Mouse (Mus musculus) liver, adult 2 months (tissue): ENCODE results near the gene Pan3. TPM values are rescaled to one million over a fixed set of nuclear protein-coding genes. Genes with fewer than 3 reads are reported as not detected.
A peak's percentile ranks its signal among the peaks of the same experiment; 100 is the strongest.

Experiments used
- DNase-seq: peaks from one replicate; pipeline ENCODE4 v3.0.0-alpha.2; 2011; ENCODE audit warnings: low read depth, low spot score; ENCODE audit errors: extremely low read depth
- H3K27ac ChIP-seq: fragments of 200-500 bp; replicated peaks from 2 replicates; pipeline ENCODE4 v1.5.1; 2012; ENCODE audit warnings: low read depth, mild to moderate bottlenecking, control low read depth, inconsistent platforms, low read length; ENCODE audit not compliant: insufficient read depth
- H3K27me3 ChIP-seq: fragments of 200-500 bp; 2 replicates; pipeline ENCODE4 v1.6.1; 2012; ENCODE audit warnings: mild to moderate bottlenecking, moderate library complexity, low read length, inconsistent platforms; ENCODE audit not compliant: control insufficient read depth, insufficient read depth
- H3K36me3 ChIP-seq: fragments of 200-500 bp; 2 replicates; pipeline ENCODE4 v1.6.1; 2012; ENCODE audit warnings: low read length, inconsistent platforms; ENCODE audit not compliant: control insufficient read depth, insufficient read depth
- H3K4me1 ChIP-seq: fragments of 200-500 bp; 2 replicates; pipeline ENCODE4 v1.6.1; 2011; ENCODE audit warnings: low read length; ENCODE audit not compliant: control insufficient read depth, insufficient read depth
- H3K4me3 ChIP-seq: fragments of 200-500 bp; 2 replicates; pipeline ENCODE4 v1.5.1; 2011; ENCODE audit warnings: low read depth, mild to moderate bottlenecking, control low read depth, low read length, moderate library complexity; ENCODE audit not compliant: insufficient read depth
- H3K79me2 ChIP-seq: fragments of 200-500 bp; 2 replicates; pipeline ENCODE4 v1.6.1; 2012; ENCODE audit warnings: inconsistent platforms, mild to moderate bottlenecking, low read length, moderate library complexity; ENCODE audit not compliant: control insufficient read depth, insufficient read depth
- H3K9ac ChIP-seq: fragments of 200-500 bp; 2 replicates; pipeline ENCODE4 v1.6.1; 2012; ENCODE audit warnings: low read depth, mild to moderate bottlenecking, control low read depth, inconsistent platforms, low read length
- CTCF ChIP-seq: fragments of 200-500 bp; IDR thresholded peaks from 2 replicates; pipeline ENCODE4 v1.5.1; 2011; ENCODE audit warnings: low read depth, low read length, control low read depth
- POLR2A ChIP-seq: fragments of 200-500 bp; IDR thresholded peaks from 2 replicates; pipeline ENCODE4 v1.6.1; 2011; ENCODE audit warnings: low read length, control low read depth; ENCODE audit not compliant: insufficient read depth; ENCODE audit errors: extremely low read depth
- WGBS: fragments of 180-500 bp; shearing (Covaris S2); methylation state at CpG from one replicate; pipeline ENCODE4 v1.1.7; 2018; 5-methylcytosine and 5-hydroxymethylcytosine counted together
- polyA plus RNA-seq: library from polyadenylated mRNA; depleted of rRNA; stranded (reverse); fragments of >200 nt; gene quantifications from 2 replicates; pipeline ENCODE4 v1.2.3, GENCODE M21; 2012
- total RNA-seq: library from RNA; depleted of rRNA; stranded (reverse); fragments of >200 nt; gene quantifications from 2 replicates; pipeline ENCODE4 v1.2.3, GENCODE M21; 2014

Gene Pan3
- total and polyA plus RNA-seq, 2 experiments: 11.6 to 47.1 TPM

- Histone ChIP-seq H3K27me3 (no peaks in the 10 kb centered on the region), H3K36me3 (no peaks in the 10 kb centered on the region), H3K4me1 (no peaks in the 10 kb centered on the region), H3K27ac (no peak overlapping the region), H3K9ac (no peak overlapping the region), H3K79me2 (no peaks in the 10 kb centered on the region), H3K4me3 (no peak overlapping the region)
- no peak for DNase-seq
- TF ChIP-seq POLR2A (no peak), CTCF (no peak)
- WGBS: 76% methylated on average over 7 of the region's 7 CpGs
Measured at GRCm38 (mm10) chr5:147572695-147573094, 142.7 kb downstream of the Pan3 start.

- WGBS: 68% methylated on average over 1 of the region's 1 CpGs
- Histone ChIP-seq H3K4me3 (no peak overlapping the region), H3K27ac (no peak overlapping the region), H3K9ac (no peak overlapping the region), H3K36me3 (no peaks in the 10 kb centered on the region), H3K4me1 (no peaks in the 10 kb centered on the region), H3K79me2 (no peaks in the 10 kb centered on the region), H3K27me3 (no peaks in the 10 kb centered on the region)
- TF ChIP-seq CTCF (no peak), POLR2A (no peak)
- no peak for DNase-seq
Measured at GRCm38 (mm10) chr5:147573555-147573954, 143.6 kb downstream of the Pan3 start.

DNA sequence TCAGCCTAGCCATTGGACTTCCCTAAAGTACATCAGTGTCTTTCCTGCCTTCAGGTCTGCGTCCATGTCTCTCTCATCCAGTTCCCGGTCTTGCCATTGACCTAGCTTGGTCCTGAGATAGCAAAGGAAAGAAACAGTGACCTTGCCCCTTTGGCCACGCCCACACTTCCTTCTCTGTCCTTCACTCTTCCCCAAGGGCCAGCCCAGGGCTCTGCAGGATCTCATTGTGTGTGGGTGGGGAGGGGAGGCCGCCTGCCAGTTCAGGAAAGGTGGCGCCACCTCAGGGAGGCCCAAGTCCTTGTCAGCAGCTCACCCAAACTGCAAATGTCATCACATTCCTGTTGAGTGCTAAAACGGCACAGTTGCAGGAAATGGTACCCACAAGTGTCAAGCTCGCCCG, 144.6 kb downstream of the Pan3 start:
- Histone ChIP-seq H3K36me3 (no peaks in the 10 kb centered on the region), H3K27me3 (no peaks in the 10 kb centered on the region), H3K4me1 (no peaks in the 10 kb centered on the region), H3K9ac (no peak overlapping the region), H3K4me3 (no peak overlapping the region), H3K79me2 (no peaks in the 10 kb centered on the region), H3K27ac (no peak overlapping the region)
- WGBS: 68% methylated on average over 8 of the region's 8 CpGs
- no peak for TF ChIP-seq POLR2A
- no peak for TF ChIP-seq CTCF
- DNase-seq: peak; percentile 26

DNA sequence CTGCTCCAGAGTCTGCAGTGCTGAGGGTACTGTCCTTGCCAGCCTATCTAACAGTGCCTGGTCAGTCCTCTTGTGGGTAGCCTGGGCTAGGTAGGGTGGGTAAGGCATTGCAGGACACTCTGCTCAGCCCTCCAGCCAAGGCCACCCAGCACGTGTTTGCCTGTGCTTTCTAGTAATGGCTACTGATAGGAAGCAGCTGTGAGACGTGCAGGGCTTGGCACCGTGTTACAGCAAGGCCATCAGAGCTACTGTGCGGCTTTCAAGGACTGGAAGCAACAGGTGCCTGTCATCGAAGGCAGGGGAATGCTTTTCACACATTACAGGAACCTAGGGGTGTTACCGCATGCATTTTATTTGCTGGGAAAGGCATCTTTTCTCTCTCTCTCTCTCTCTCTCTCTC, 147.0 kb downstream of the Pan3 start:
- no peak for DNase-seq
- WGBS: 69% methylated on average over 6 of the region's 6 CpGs

DNA sequence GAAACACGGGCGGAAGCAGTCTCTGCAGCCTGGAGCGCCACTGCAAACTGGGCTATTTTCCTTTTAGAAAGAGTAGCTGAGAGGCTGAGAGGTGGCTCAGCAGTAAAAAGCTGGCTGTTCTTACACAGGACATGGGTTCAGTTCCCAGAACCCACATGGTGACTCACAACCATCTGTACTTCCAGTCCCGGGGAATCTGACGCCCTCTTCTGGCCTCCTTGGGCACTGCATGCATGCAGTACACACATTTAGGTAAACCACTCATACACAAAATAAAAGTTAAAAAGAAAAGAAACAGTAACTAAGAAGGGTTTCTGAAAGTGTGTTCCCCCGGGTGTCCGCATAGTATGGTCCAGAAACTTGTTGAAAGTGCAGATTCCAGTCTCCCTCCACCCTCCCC, 149.2 kb downstream of the Pan3 start:
- H3K4me1 ChIP-seq: no peaks in the 10 kb centered on the region; the same call in 1 of the 2 replicates
- 90% methylated on average over 7 of the region's 7 CpGs for WGBS
- H3K36me3 ChIP-seq: no peaks in the 10 kb centered on the region
- no peak overlapping the region for H3K9ac ChIP-seq
- H3K79me2 ChIP-seq: no peaks in the 10 kb centered on the region
- H3K27me3 ChIP-seq: no peaks in the 10 kb centered on the region
- no peak overlapping the region for H3K27ac ChIP-seq
- TF ChIP-seq CTCF (0 out of 2 replicates have a peak, but pooled peaks have one; percentile 3), POLR2A (no peak)
- no peak overlapping the region for H3K4me3 ChIP-seq
- no peak for DNase-seq

More for the DNA sequence above, 147.0 kb downstream of the Pan3 start:
- H3K79me2 ChIP-seq: no peaks in the 10 kb centered on the region
- no peaks in the 10 kb centered on the region; the same call in 1 of the 2 replicates for H3K4me1 ChIP-seq
- H3K27ac ChIP-seq: no peak overlapping the region
- H3K36me3 ChIP-seq: no peaks in the 10 kb centered on the region
- H3K9ac ChIP-seq: no peak overlapping the region
- no peaks in the 10 kb centered on the region for H3K27me3 ChIP-seq
- H3K4me3 ChIP-seq: no peak overlapping the region
- no peak for TF ChIP-seq POLR2A
- no peak for TF ChIP-seq CTCF

DNA sequence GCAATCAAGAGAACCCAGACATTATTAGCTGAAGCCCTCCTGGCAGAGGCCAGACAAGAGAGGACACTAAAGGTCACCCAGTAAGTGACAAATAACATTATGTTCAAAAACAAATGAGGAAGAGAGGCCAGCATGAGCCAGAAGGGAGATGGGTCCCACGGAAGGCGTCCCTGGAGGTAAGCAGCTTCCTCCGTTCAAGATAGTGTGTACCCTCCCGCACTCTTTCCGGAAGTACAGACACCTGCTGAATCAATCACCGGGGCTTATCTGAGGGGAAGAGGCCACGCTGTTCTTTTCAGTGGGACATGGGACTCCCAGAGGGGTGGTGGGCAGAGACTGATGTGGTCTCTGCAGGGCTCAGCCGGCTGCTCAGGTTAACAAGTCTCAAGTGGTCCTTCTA, 149.7 kb downstream of the Pan3 start:
- Histone ChIP-seq H3K79me2 (no peaks in the 10 kb centered on the region), H3K27me3 (no peaks in the 10 kb centered on the region), H3K4me1 (no peaks in the 10 kb centered on the region; the same call in 1 of the 2 replicates), H3K4me3 (no peak overlapping the region), H3K27ac (no peak overlapping the region), H3K36me3 (no peaks in the 10 kb centered on the region), H3K9ac (no peak overlapping the region)
- DNase-seq: no peak
- 79% methylated on average over 8 of the region's 8 CpGs for WGBS
- TF ChIP-seq POLR2A (no peak), CTCF (no peak)
